Mouse (Mus musculus): Measurements from ENCODE around the gene Smyd3. TPM values are rescaled to one million over a fixed set of nuclear protein-coding genes. Genes with fewer than 3 reads are reported as not detected.

Smyd3 gene
- 11.4 and 16.1 TPM in 2 replicates for polyA plus RNA-seq (2016; fragmentation: Nextera tagmentation; extraction: Ambion mirVana)

DNA sequence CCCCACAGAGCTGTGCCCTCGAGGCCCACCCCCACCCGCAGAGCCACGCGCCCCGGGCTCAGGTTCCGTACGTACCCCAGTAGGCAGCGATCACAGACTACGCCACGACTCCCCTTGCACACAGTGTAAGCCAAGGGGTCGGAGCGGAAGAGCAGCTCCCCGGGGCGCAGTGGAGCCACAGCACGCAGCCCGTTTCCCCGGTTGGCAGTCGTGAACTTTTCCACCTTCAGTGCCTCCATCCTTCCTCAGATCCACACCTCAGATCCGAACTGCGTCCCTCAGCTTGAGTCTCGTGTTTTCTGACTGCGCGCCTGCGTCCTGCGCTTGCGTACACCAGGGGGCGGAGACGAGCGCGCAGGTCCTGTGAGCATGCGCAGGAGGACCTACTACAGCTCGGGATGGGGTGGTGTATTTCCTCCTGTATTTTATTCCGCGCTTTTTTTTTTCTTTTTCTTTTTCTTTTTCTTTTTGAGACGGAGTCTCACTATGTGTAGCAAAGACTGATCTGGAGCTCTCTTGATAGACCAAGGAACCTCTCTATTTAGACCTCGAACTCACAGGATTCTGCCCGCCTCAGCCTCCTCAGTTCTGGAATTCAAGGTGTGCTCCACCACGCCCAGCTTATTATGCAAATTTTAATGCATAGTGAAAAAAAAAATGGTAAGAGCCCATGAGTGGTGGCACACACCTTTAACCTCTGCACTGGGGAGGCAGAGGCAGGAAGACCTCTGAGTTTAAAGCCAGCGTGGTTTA lies at the start of gene Smyd3:
Gene Smyd3 (minus strand): TSS at position 329 of the 753 bp plus-strand sequence.
- Histone ChIP-seq H3K27me3 (ENCODE audit: insufficient read depth, poor library complexity, severe bottlenecking) (no peaks in the 10 kb centered on the region), H3K4me3 (peak within 1 kb of the TSS; percentile 86), H3K36me3 (no peaks in the 10 kb centered on the region), H3K9me3 (no peaks in the 10 kb centered on the region), H3K27ac (peak within 1 kb of the TSS; percentile 87), H3K4me1 (peaks cover 6% of the 10 kb centered on the region)
- DNase-seq (ENCODE audit: low spot score) = peak; percentile 93
- 4% methylated on average over 39 of the region's 39 CpGs for WGBS

DNA sequence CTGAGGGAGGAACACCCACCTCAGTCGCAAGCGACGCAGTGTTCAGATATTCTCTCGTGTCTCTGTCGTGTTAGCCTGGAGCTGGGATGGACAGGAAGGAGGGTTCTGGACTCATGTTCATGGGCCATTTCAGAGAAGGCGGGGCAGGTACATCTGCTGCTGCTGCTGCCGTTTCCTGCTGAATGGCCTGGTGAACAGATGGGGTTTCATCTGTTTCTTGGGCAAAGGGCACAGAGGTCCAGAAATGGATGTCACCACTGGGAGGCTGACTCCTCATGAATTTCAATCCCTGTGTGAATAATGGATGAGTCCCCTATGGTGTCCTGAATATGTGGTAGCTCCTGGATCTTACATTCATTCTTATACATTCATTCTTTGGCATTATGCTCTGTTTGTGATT lies 49.7 kb upstream of the Smyd3 start:
- 82% methylated on average over 7 of the region's 7 CpGs for WGBS
- no peaks in the 10 kb centered on the region for H3K36me3 ChIP-seq
- H3K4me1 ChIP-seq = peaks cover 41% of the 10 kb centered on the region
- H3K9me3 ChIP-seq = no peaks in the 10 kb centered on the region
- H3K27me3 ChIP-seq (ENCODE audit: insufficient read depth, poor library complexity, severe bottlenecking) = no peaks in the 10 kb centered on the region
- H3K27ac ChIP-seq = no peak overlapping the region
- no peak for DNase-seq (ENCODE audit: low spot score)
- H3K4me3 ChIP-seq = no peak overlapping the region

DNA sequence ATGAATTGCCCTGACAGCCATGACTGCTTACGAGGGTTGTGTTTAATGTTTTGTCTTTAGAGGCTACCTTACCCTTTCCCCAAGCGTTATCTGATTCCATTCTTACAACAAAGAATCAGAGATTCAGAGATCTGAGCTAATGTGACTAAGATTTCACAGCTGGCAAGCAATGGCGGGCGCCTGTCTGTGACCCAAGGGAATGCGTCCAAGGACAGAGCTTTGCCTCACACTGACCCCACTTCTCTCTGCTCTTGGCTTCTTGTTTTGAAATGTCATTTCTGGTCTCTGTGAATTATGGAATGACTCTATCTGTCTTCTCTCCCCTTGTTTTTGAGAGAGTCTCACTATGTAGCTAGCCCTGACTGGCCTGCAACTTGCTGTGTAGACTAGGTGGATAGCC lies 46.1 kb upstream of the Smyd3 start:
- 84% methylated on average over 5 of the region's 5 CpGs for WGBS
- H3K4me1 ChIP-seq = peaks cover 34% of the 10 kb centered on the region
- no peak overlapping the region for H3K4me3 ChIP-seq
- H3K9me3 ChIP-seq = no peaks in the 10 kb centered on the region
- no peak for DNase-seq (ENCODE audit: low spot score)
- H3K27me3 ChIP-seq (ENCODE audit: insufficient read depth, poor library complexity, severe bottlenecking) = no peaks in the 10 kb centered on the region
- no peaks in the 10 kb centered on the region for H3K36me3 ChIP-seq
- H3K27ac ChIP-seq = no peak overlapping the region

DNA sequence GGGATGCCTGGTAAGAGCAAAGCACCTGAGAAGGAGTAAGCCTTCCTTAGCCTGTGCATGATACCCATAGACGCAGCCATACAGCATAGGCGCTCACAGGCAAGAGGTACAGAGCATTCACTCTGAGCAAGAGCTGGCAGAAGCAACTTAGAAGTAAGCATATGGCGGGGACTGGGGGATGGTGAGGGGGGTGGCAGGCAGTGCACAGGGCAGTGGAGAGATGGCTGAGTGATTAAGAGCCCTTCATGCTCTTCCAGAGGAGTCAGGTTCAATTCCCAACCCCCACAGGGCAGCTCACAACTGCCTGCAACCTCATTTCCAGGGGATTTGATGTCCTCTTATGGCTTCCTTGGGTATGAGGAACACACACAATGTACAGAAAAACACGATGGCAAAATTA lies 45.4 kb upstream of the Smyd3 start:
- DNase-seq (ENCODE audit: low spot score) = no peak
- Histone ChIP-seq H3K4me3 (no peak overlapping the region), H3K4me1 (peaks cover 27% of the 10 kb centered on the region), H3K27ac (no peak overlapping the region), H3K27me3 (ENCODE audit: insufficient read depth, poor library complexity, severe bottlenecking) (no peaks in the 10 kb centered on the region), H3K9me3 (no peaks in the 10 kb centered on the region), H3K36me3 (no peaks in the 10 kb centered on the region)
- 78% methylated on average over 4 of the region's 4 CpGs for WGBS

DNA sequence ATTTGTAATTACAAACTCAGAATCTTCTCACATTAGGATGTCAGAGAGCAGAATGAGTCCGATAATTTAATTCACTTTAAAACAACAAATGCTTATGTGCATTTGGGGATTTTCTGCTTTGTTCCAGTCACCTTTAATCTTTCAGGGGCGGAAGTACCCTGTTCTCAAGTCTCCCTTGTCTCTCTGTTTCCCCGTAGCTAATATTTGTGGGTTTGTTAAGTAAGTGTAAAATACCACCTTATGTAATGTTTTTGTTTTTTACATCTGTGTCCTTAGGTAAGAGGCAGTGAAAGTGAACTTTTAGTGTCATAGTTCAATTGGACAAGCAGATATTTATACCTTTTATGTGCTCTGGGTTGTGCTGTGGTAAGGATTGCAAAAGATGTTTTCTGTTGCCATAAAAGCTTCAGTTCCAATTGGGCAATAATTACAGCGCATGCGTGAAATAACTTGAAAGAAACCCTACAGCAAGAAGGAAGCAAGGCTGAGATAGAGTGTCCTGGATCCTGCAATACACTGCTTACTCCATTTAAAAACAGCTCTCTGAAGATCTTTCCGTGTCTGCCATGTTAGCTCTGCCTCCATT lies 43.1 kb upstream of the Smyd3 start:
- no peak overlapping the region for H3K4me3 ChIP-seq
- WGBS = 94% methylated on average over 6 of the region's 6 CpGs
- H3K27me3 ChIP-seq (ENCODE audit: insufficient read depth, poor library complexity, severe bottlenecking) = no peaks in the 10 kb centered on the region
- no peaks in the 10 kb centered on the region for H3K36me3 ChIP-seq
- H3K9me3 ChIP-seq = no peaks in the 10 kb centered on the region
- no peak overlapping the region for H3K27ac ChIP-seq
- DNase-seq (ENCODE audit: low spot score) = no peak
- H3K4me1 ChIP-seq = peaks cover 8% of the 10 kb centered on the region

DNA sequence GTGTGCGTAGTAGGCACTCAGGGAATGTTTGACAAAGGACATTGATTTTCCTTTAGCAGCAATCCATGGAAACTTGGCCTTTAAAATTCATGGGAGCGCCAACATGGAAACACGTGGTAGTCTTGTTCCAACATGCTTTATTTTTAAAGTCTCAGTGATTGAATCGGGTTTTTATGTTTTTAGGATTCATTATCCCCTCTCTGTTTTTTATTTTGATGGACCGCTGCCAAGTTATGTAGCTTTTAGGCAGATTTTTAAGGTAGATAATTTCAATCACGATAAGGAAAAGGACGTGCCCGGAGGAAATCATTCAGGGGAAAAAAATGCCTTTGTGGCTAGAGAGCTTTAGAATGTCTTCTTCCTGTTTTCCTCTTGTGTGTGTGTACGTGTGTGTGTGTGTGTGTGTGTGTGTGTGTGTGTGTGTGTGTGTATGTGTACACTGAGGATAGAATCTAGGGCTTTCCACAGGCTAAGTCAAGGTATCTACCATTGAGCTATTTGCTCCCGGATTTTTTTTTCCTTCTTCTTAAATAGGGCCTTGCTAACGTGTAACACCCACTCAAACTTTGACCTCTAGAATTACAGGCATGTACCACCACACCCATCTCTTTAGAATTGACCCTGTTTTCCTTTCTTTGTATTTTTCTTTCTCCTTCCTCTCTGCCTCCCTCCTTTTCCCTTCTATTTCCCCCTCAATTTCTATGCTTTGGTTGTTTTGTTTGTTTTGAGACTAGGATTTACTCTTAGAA lies 41.8 kb upstream of the Smyd3 start:
- H3K27ac ChIP-seq = no peak overlapping the region

DNA sequence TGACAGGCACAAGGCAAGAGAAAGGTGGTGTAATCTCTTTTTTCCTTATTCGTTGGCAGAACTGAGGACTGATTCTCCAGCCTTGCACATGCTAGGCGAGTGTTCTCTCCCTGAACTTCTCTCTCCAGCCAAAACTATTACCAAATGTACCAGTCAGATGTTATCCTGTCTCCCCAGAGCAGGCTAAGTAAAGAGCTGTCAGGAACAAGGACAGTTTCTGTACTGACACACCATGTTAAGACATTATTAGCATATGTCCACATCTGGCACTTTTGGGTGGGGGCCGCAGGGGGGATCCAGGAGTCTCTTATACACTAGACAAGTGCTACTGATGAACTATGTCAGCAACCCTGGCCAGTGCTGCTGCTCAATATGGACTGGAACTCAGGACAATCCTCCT lies 39.1 kb upstream of the Smyd3 start:
- Histone ChIP-seq H3K36me3 (no peaks in the 10 kb centered on the region), H3K27ac (no peak overlapping the region), H3K4me1 (peaks cover 10% of the 10 kb centered on the region; the same call in 1 of the 2 replicates), H3K27me3 (ENCODE audit: insufficient read depth, poor library complexity, severe bottlenecking) (no peaks in the 10 kb centered on the region), H3K9me3 (no peaks in the 10 kb centered on the region), H3K4me3 (no peak overlapping the region)
- 87% methylated on average over 3 of the region's 3 CpGs for WGBS
- no peak for DNase-seq (ENCODE audit: low spot score)

More for the DNA sequence above, 41.8 kb upstream of the Smyd3 start:
- H3K4me3 ChIP-seq = no peak overlapping the region
- no peaks in the 10 kb centered on the region for H3K36me3 ChIP-seq
- no peak for DNase-seq (ENCODE audit: low spot score)
- 76% methylated on average over 11 of the region's 11 CpGs for WGBS
- H3K4me1 ChIP-seq = peaks cover 8% of the 10 kb centered on the region
- no peaks in the 10 kb centered on the region for H3K9me3 ChIP-seq
- H3K27me3 ChIP-seq (ENCODE audit: insufficient read depth, poor library complexity, severe bottlenecking) = no peaks in the 10 kb centered on the region

DNA sequence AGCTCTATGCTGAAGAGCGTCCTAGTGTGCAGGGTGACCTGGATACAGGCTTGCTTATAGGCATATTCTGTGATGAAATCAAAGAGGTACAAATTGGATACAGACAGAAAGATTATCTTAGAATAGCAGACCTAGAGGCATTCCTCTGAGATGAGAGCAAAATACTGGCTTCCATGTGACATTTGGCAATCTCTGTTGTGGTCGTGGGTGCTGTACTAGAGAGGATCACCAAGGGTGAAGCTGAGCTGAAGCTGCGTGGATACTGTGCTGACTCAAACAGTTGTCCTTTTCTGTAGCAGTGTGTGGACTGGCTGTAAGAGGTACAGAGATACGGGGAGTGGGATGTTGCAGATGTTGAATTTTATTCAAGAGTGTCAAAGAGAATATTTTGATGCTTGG lies 36.1 kb upstream of the Smyd3 start:
- no peaks in the 10 kb centered on the region for H3K27me3 ChIP-seq (ENCODE audit: insufficient read depth, poor library complexity, severe bottlenecking)
- H3K27ac ChIP-seq = no peak overlapping the region; the same call in 1 of the 2 replicates
- peaks cover 13% of the 10 kb centered on the region; the same call in 1 of the 2 replicates for H3K4me1 ChIP-seq
- no peaks in the 10 kb centered on the region for H3K36me3 ChIP-seq
- DNase-seq (ENCODE audit: low spot score) = no peak
- no peaks in the 10 kb centered on the region for H3K9me3 ChIP-seq
- 76% methylated on average over 4 of the region's 4 CpGs for WGBS
- H3K4me3 ChIP-seq = no peak overlapping the region

DNA sequence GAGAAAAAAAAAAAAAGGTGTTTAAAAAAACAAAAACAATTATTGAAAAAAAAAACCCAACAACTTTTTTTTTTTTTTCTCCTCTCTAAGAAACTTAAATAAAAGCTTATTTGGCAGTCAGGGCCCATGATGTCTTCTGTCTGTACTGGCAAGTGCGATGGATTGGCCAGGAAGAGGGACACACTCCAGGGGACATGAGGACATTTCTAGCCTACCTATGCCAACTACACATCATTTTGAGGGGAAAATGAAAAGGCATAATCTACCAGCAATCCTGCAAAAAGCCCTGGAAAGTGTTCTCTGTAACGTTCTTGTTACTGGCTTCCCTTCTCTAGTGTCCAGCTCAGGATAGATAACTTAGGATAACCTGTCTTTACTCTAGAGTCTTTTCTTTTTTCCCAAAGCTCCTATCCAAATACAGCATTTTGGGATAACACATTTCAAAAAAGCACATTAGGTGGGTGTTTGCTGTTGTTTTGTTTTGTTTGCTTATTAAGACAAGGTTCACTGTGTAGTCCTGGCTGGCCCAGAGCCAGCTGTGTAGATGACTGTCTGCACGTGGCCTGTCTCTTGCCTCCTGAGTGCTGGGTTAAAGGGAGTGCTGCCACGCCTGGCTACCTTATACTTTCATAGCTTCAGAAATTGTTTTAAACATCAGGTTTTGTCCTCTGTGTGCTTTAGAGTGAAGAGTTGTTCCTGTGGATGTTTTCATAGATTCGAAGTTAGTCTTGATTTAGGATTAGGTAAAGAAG lies 35.5 kb upstream of the Smyd3 start:
- WGBS = 70% methylated on average over 5 of the region's 5 CpGs
- no peaks in the 10 kb centered on the region for H3K36me3 ChIP-seq
- no peak overlapping the region for H3K4me3 ChIP-seq
- H3K27me3 ChIP-seq (ENCODE audit: insufficient read depth, poor library complexity, severe bottlenecking) = no peaks in the 10 kb centered on the region
- DNase-seq (ENCODE audit: low spot score) = no peak
- no peak overlapping the region for H3K27ac ChIP-seq
- no peaks in the 10 kb centered on the region for H3K9me3 ChIP-seq
- peaks cover 14% of the 10 kb centered on the region; the same call in 1 of the 2 replicates for H3K4me1 ChIP-seq

DNA sequence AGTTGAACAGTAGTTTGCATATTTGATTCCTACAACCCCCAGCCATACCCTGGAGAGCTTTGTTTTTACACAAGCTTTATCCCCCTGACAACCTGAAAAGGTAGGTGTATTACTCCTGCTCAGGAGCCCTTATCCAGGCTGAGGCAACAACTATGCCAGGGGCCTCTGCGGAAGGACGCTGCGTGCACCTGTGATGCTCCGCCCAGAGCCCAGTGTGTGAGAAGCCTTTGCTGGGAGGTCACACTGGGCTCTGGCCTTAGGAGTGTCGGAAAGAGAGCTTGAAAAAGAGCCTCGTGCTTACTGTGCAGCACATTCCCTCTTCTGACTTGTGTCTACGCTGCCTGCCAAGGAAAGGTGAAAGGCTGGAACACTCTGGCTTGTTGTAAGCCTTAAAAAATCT lies 34.9 kb upstream of the Smyd3 start:
- no peak for DNase-seq (ENCODE audit: low spot score)
- Histone ChIP-seq H3K4me1 (peaks cover 20% of the 10 kb centered on the region), H3K4me3 (no peak overlapping the region), H3K9me3 (no peaks in the 10 kb centered on the region), H3K27ac (0 out of 2 replicates have a peak overlapping the region, but pooled peaks have one; percentile 17), H3K36me3 (no peaks in the 10 kb centered on the region), H3K27me3 (ENCODE audit: insufficient read depth, poor library complexity, severe bottlenecking) (no peaks in the 10 kb centered on the region)
- 46% methylated on average over 7 of the region's 7 CpGs for WGBS

DNA sequence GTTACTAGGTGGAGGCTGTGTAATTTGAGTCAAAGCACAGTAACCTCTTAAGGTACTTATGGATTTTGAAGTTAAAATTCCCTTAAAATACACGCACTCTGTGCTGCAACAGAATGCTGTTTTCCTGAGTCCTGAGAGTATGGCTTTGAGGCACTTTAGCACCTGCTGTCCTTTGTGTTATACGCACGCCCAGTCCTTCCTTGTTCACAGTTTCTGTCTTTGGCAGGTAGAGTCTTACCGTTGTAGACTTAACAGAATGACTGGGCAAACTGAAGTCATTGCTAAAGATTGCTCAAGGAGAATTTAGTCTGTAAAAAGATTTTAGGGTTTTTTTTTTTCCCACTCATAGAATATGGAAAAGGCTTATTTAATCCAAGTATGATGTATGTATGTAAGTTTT lies 34.1 kb upstream of the Smyd3 start:
- H3K4me3 ChIP-seq = no peak overlapping the region
- H3K36me3 ChIP-seq = no peaks in the 10 kb centered on the region
- peaks cover 26% of the 10 kb centered on the region for H3K4me1 ChIP-seq
- H3K27ac ChIP-seq = no peak overlapping the region
- no peaks in the 10 kb centered on the region for H3K9me3 ChIP-seq
- no peak for DNase-seq (ENCODE audit: low spot score)
- WGBS = 82% methylated on average over 4 of the region's 4 CpGs
- H3K27me3 ChIP-seq (ENCODE audit: insufficient read depth, poor library complexity, severe bottlenecking) = no peaks in the 10 kb centered on the region

DNA sequence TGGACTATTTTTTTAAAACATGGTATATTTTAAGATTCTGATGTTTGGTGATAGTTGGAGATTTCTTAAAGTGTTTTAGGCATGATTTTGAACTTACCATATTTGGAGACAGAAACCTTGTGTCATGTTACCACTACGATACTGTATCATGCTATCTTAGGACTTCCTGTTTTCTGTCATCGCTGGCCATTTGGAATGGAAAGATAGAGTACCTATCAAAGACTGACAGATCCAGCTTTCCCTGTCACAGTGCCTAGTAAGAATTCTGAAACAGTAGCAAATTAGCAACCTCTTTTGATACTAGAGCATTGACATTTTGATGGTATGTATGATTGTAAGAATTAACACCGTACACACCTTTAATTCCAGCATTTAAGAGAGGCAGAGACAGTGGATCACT lies 33.5 kb upstream of the Smyd3 start:
- Histone ChIP-seq H3K27me3 (ENCODE audit: insufficient read depth, poor library complexity, severe bottlenecking) (no peaks in the 10 kb centered on the region), H3K4me3 (no peak overlapping the region), H3K27ac (no peak overlapping the region), H3K4me1 (peaks cover 26% of the 10 kb centered on the region), H3K36me3 (no peaks in the 10 kb centered on the region), H3K9me3 (no peaks in the 10 kb centered on the region)
- whole genome bisulfite sequencing = 59% methylated on average over 3 of the region's 3 CpGs
- no peak for DNase-seq (ENCODE audit: low spot score)
